Mouse (Mus musculus) small intestine, adult 2 months (tissue): Measurements from ENCODE around the gene Washc4. TPM values are rescaled to one million over a fixed set of nuclear protein-coding genes. Genes with fewer than 3 reads are reported as not detected.

Experiments
- H3K27ac ChIP-seq: fragments of 200-500 bp; 2 replicates; pipeline ENCODE4 v1.5.1; 2012; ENCODE audit warnings: low read depth, low read length, control low read depth, inconsistent platforms; ENCODE audit not compliant: insufficient read depth
- H3K27me3 ChIP-seq: fragments of 200-500 bp; 2 replicates; pipeline ENCODE4 v1.6.1; 2012; ENCODE audit warnings: mild to moderate bottlenecking, moderate library complexity, low read length, inconsistent platforms; ENCODE audit not compliant: control insufficient read depth, insufficient read depth
- H3K36me3 ChIP-seq: fragments of 200-500 bp; 2 replicates; pipeline ENCODE4 v1.6.1; 2012; ENCODE audit warnings: mild to moderate bottlenecking, low read length, control low read depth, inconsistent platforms; ENCODE audit not compliant: control insufficient read depth, insufficient read depth
- H3K4me1 ChIP-seq: fragments of 200-500 bp; 2 replicates; pipeline ENCODE4 v1.6.1; 2012; ENCODE audit warnings: low read length, inconsistent platforms, mixed read lengths; ENCODE audit not compliant: control insufficient read depth, insufficient read depth, insufficient read length
- H3K4me3 ChIP-seq: fragments of 200-500 bp; 2 replicates; pipeline ENCODE4 v1.5.1; 2012; ENCODE audit warnings: low read depth, mild to moderate bottlenecking, control low read depth, inconsistent platforms, low read length, moderate library complexity
- CTCF ChIP-seq: fragments of 200-500 bp; IDR thresholded peaks from 2 replicates; pipeline ENCODE4 v1.5.1; 2012; ENCODE audit warnings: low read depth, mild to moderate bottlenecking, control low read depth, inconsistent platforms, low read length, moderate library complexity, mixed read lengths; ENCODE audit not compliant: insufficient replicate concordance, insufficient read length; ENCODE audit errors: extremely low read depth
- POLR2A ChIP-seq: fragments of 200-500 bp; IDR thresholded peaks from 2 replicates; pipeline ENCODE4 v1.6.1; 2012; ENCODE audit warnings: low read depth, mild to moderate bottlenecking, control low read depth, inconsistent platforms, low read length, moderate library complexity
- WGBS: fragments of 180-500 bp; shearing (Covaris S2); methylation state at CpG from one replicate; pipeline ENCODE4 v1.1.7; 2018; 5-methylcytosine and 5-hydroxymethylcytosine counted together
- polyA plus RNA-seq: library from polyadenylated mRNA; depleted of rRNA; stranded (reverse); fragments of >200 nt; gene quantifications from 2 replicates; pipeline ENCODE4 v1.2.3, GENCODE M21; 2012

The Washc4 gene
- polyA plus RNA-seq, 1 experiment, result 0.57 TPM

GRCm38 (mm10) chr10:83612648-83613215, 69.2 kb downstream of the Washc4 start:
- H3K4me1 ChIP-seq, result no peaks in the 10 kb centered on the region
- H3K4me3 ChIP-seq, result no peak overlapping the region
- TF ChIP-seq POLR2A (no peak), CTCF (no peak)
- WGBS, result 90% methylated on average over 14 of the region's 14 CpGs
- H3K27ac ChIP-seq, result no peak overlapping the region
- no peaks in the 10 kb centered on the region for H3K27me3 ChIP-seq
- H3K36me3 ChIP-seq, result peaks cover 36% of the 10 kb centered on the region

GRCm38 (mm10) chr10:83617366-83617765, 73.8 kb downstream of the Washc4 start:
- 66% methylated on average over 10 of the region's 10 CpGs for WGBS
- Histone ChIP-seq H3K4me1 (no peaks in the 10 kb centered on the region), H3K27ac (no peak overlapping the region), H3K4me3 (no peak overlapping the region), H3K27me3 (no peaks in the 10 kb centered on the region), H3K36me3 (peaks cover 8% of the 10 kb centered on the region)
- TF ChIP-seq CTCF, result peak; percentile 49; the same call in 1 of the 2 replicates
- TF ChIP-seq POLR2A, result no peak

GRCm38 (mm10) chr10:83618819-83619440, 75.4 kb downstream of the Washc4 start:
- 66% methylated on average over 12 of the region's 12 CpGs for WGBS
- H3K27ac ChIP-seq, result no peak overlapping the region
- no peak for TF ChIP-seq CTCF
- no peak for TF ChIP-seq POLR2A

GRCm38 (mm10) chr10:83620350-83621055, 77.0 kb downstream of the Washc4 start:
- Histone ChIP-seq H3K4me3 (no peak overlapping the region), H3K36me3 (peaks cover 13% of the 10 kb centered on the region), H3K4me1 (no peaks in the 10 kb centered on the region), H3K27ac (no peak overlapping the region), H3K27me3 (no peaks in the 10 kb centered on the region)
- WGBS, result 91% methylated on average over 24 of the region's 24 CpGs
- no peak for TF ChIP-seq POLR2A
- TF ChIP-seq CTCF, result no peak

More at GRCm38 (mm10) chr10:83618819-83619440, 75.4 kb downstream of the Washc4 start:
- Histone ChIP-seq H3K4me1 (no peaks in the 10 kb centered on the region), H3K4me3 (no peak overlapping the region), H3K27me3 (no peaks in the 10 kb centered on the region), H3K36me3 (peaks cover 7% of the 10 kb centered on the region; the same call in 1 of the 2 replicates)

- no peaks in the 10 kb centered on the region for H3K27me3 ChIP-seq
- H3K4me1 ChIP-seq, result no peaks in the 10 kb centered on the region
- peaks cover 24% of the 10 kb centered on the region for H3K36me3 ChIP-seq
- 71% methylated on average over 8 of the region's 8 CpGs for WGBS
- H3K27ac ChIP-seq, result no peak overlapping the region
- TF ChIP-seq POLR2A, result no peak
- no peak for TF ChIP-seq CTCF
- no peak overlapping the region for H3K4me3 ChIP-seq
Observed at GRCm38 (mm10) chr10:83624065-83624464, 80.5 kb downstream of the Washc4 start.

GRCm38 (mm10) chr10:83624841-83625240, 81.3 kb downstream of the Washc4 start:
- Histone ChIP-seq H3K27ac (no peak overlapping the region), H3K4me3 (no peak overlapping the region), H3K36me3 (peaks cover 26% of the 10 kb centered on the region), H3K27me3 (no peaks in the 10 kb centered on the region), H3K4me1 (no peaks in the 10 kb centered on the region; the same call in 1 of the 2 replicates)
- TF ChIP-seq CTCF (no peak), POLR2A (no peak)
- WGBS, result 89% methylated on average over 12 of the region's 12 CpGs

GRCm38 (mm10) chr10:83627113-83627687, 83.6 kb downstream of the Washc4 start:
- Histone ChIP-seq H3K4me1 (no peaks in the 10 kb centered on the region; the same call in 1 of the 2 replicates), H3K4me3 (no peak overlapping the region), H3K27ac (no peak overlapping the region), H3K36me3 (peaks cover 30% of the 10 kb centered on the region), H3K27me3 (no peaks in the 10 kb centered on the region)
- WGBS, result 95% methylated on average over 9 of the region's 9 CpGs
- no peak for TF ChIP-seq POLR2A
- TF ChIP-seq CTCF, result no peak
